Mouse (Mus musculus) MEL (cell line): ENCODE measurements around the gene Itga2b. TPM values are rescaled to one million over a fixed set of nuclear protein-coding genes. Genes with fewer than 3 reads are reported as not detected.
A peak's percentile ranks its signal among the peaks of the same experiment; 100 is the strongest.

Source experiments
- DNase-seq: peaks from one replicate; pipeline ENCODE4 v3.0.0; 2011; ENCODE audit warnings: low read depth, low spot score
- H3K27ac ChIP-seq: 2 replicates; pipeline ENCODE4 v1.5.1; 2012; ENCODE audit warnings: low read depth, mild to moderate bottlenecking, control low read depth, low read length, moderate library complexity; ENCODE audit not compliant: control insufficient read depth
- H3K27me3 ChIP-seq, 2 experiments: fragments of 150-350 bp in 1 of 2; sonication (generic) in 1 of 2; 2 replicates each; pipeline ENCODE4 v1.6.1; 2012; ENCODE audit warnings: low read length in 2 of 2, mild to moderate bottlenecking in 2 of 2, improper control_type of control experiment in 1 of 2, moderate library complexity in 1 of 2; ENCODE audit not compliant: insufficient read depth in 2 of 2, control insufficient read depth in 1 of 2
- H3K36me3 ChIP-seq, 2 experiments: 2 replicates each; pipeline ENCODE4 v1.6.1; 2012 to 2014; ENCODE audit warnings: low read length in 2 of 2, improper control_type of control experiment in 1 of 2, inconsistent platforms in 1 of 2, mild to moderate bottlenecking in 1 of 2; ENCODE audit not compliant: insufficient read depth in 2 of 2, control insufficient read depth in 1 of 2
- H3K4me1 ChIP-seq, 2 experiments: fragments of 150-350 bp in 1 of 2; sonication (generic) in 1 of 2; 2 replicates each; pipeline ENCODE4 v1.6.1; 2012; ENCODE audit warnings: low read length in 2 of 2, improper control_type of control experiment in 1 of 2, mild to moderate bottlenecking in 1 of 2; ENCODE audit not compliant: insufficient read depth in 2 of 2, control insufficient read depth in 1 of 2
- H3K4me3 ChIP-seq, 2 experiments: fragments of 150-350 bp in 1 of 2; sonication (generic) in 1 of 2; 2 replicates each; pipeline ENCODE4 v1.5.1; 2012; ENCODE audit warnings: low read depth in 2 of 2, low read length in 2 of 2, mild to moderate bottlenecking in 2 of 2, moderate library complexity in 2 of 2, control low read depth in 1 of 2, improper control_type of control experiment in 1 of 2; ENCODE audit not compliant: control insufficient read depth in 1 of 2, insufficient read depth in 1 of 2
- H3K79me2 ChIP-seq: 2 replicates; pipeline ENCODE4 v1.6.1; 2012; ENCODE audit warnings: mild to moderate bottlenecking, low read length, moderate library complexity; ENCODE audit not compliant: control insufficient read depth, poor library complexity, insufficient read depth
- H3K9ac ChIP-seq: 2 replicates; pipeline ENCODE4 v1.6.1; 2012; ENCODE audit warnings: low read depth, mild to moderate bottlenecking, control low read depth, low read length, moderate library complexity; ENCODE audit not compliant: control insufficient read depth, poor library complexity, severe bottlenecking
- H3K9me3 ChIP-seq: fragments of 150-350 bp; sonication (generic); replicated peaks from 2 replicates; pipeline ENCODE4 v1.6.1; 2012; ENCODE audit warnings: mild to moderate bottlenecking, low read length, improper control_type of control experiment, moderate library complexity; ENCODE audit not compliant: insufficient read depth
- BHLHE40 ChIP-seq: IDR thresholded peaks from 2 replicates; pipeline ENCODE4 v1.6.1; 2012; ENCODE audit warnings: low read depth, mild to moderate bottlenecking, inconsistent platforms, low read length, improper control_type of control experiment, borderline replicate concordance
- CHD1 ChIP-seq: IDR thresholded peaks from 2 replicates; pipeline ENCODE4 v1.6.1; 2012; ENCODE audit warnings: low read depth, mild to moderate bottlenecking, inconsistent platforms, low read length, improper control_type of control experiment
- CHD2 ChIP-seq: IDR thresholded peaks from 2 replicates; pipeline ENCODE4 v1.6.1; 2011; ENCODE audit warnings: low read length, improper control_type of control experiment
- E2F4 ChIP-seq: IDR thresholded peaks from 2 replicates; pipeline ENCODE4 v1.6.1; 2011; ENCODE audit warnings: low read depth, low read length, improper control_type of control experiment, borderline replicate concordance
- ELF1 ChIP-seq: IDR thresholded peaks from 2 replicates; pipeline ENCODE4 v1.6.1; 2014; ENCODE audit warnings: low read depth, mild to moderate bottlenecking, inconsistent platforms, low read length, improper control_type of control experiment, moderate library complexity
- EP300 ChIP-seq, 2 experiments: IDR thresholded peaks; 2 replicates each; pipeline ENCODE4 v1.6.1; 2011; ENCODE audit warnings: improper control_type of control experiment in 2 of 2, low read length in 2 of 2, low read depth in 1 of 2, mild to moderate bottlenecking in 1 of 2
- ETS1 ChIP-seq: IDR thresholded peaks from 2 replicates; pipeline ENCODE4 v1.6.1; 2012; ENCODE audit warnings: low read depth, mild to moderate bottlenecking, inconsistent platforms, low read length, improper control_type of control experiment, moderate library complexity
- GATA1 ChIP-seq: IDR thresholded peaks from 2 replicates; pipeline ENCODE4 v1.6.1; 2011; ENCODE audit warnings: low read depth, low read length, improper control_type of control experiment
- HCFC1 ChIP-seq: IDR thresholded peaks from 2 replicates; pipeline ENCODE4 v1.6.1; 2012; ENCODE audit warnings: low read depth, mild to moderate bottlenecking, inconsistent platforms, low read length, improper control_type of control experiment, moderate library complexity
- JUND ChIP-seq: IDR thresholded peaks from 2 replicates; pipeline ENCODE4 v1.6.1; 2011; ENCODE audit warnings: low read depth, mild to moderate bottlenecking, improper control_type of control experiment, low read length
- KAT2A ChIP-seq: conservative IDR thresholded peaks from 2 replicates; pipeline ENCODE4 v1.6.1; 2012; ENCODE audit warnings: low read depth, low read length, improper control_type of control experiment, inconsistent platforms
- MAFK ChIP-seq: IDR thresholded peaks from 2 replicates; pipeline ENCODE4 v1.6.1; 2011; ENCODE audit warnings: low read depth, mild to moderate bottlenecking, low read length, improper control_type of control experiment, borderline replicate concordance
- MAX ChIP-seq: IDR thresholded peaks from 2 replicates; pipeline ENCODE4 v1.6.1; 2011; ENCODE audit warnings: low read length, improper control_type of control experiment
- MAZ ChIP-seq: IDR thresholded peaks from 2 replicates; pipeline ENCODE4 v1.6.1; 2012; ENCODE audit warnings: low read depth, mild to moderate bottlenecking, inconsistent platforms, low read length, improper control_type of control experiment
- MEF2A ChIP-seq: IDR thresholded peaks from 2 replicates; pipeline ENCODE4 v1.6.1; 2014; ENCODE audit warnings: low read depth, mild to moderate bottlenecking, inconsistent platforms, low read length, improper control_type of control experiment; ENCODE audit not compliant: poor library complexity, insufficient replicate concordance, severe bottlenecking; ENCODE audit errors: extremely low read depth
- MXI1 ChIP-seq: IDR thresholded peaks from 2 replicates; pipeline ENCODE4 v1.6.1; 2011; ENCODE audit warnings: mild to moderate bottlenecking, low read depth, low read length, improper control_type of control experiment
- MYC ChIP-seq: IDR thresholded peaks from 2 replicates; pipeline ENCODE4 v1.6.1; 2011; ENCODE audit warnings: low read depth, mild to moderate bottlenecking, low read length, improper control_type of control experiment, moderate library complexity
- NRF1 ChIP-seq: IDR thresholded peaks from 2 replicates; pipeline ENCODE4 v1.6.1; 2014; ENCODE audit warnings: low read depth, mild to moderate bottlenecking, inconsistent platforms, low read length, improper control_type of control experiment, moderate library complexity; ENCODE audit not compliant: poor library complexity, insufficient read depth, severe bottlenecking
- POLR2A ChIP-seq, 2 experiments: IDR thresholded peaks; 2 replicates each; pipeline ENCODE4 v1.6.1; 2011 to 2012; ENCODE audit warnings: low read length in 2 of 2, mild to moderate bottlenecking in 2 of 2, control low read depth in 1 of 2, improper control_type of control experiment in 1 of 2, low read depth in 1 of 2, moderate library complexity in 1 of 2; ENCODE audit not compliant: control insufficient read depth in 1 of 2, insufficient read depth in 1 of 2, poor library complexity in 1 of 2
- POLR2AphosphoS2 ChIP-seq: IDR thresholded peaks from 2 replicates; pipeline ENCODE4 v1.6.1; 2011; ENCODE audit warnings: low read length, improper control_type of control experiment
- RAD21 ChIP-seq: IDR thresholded peaks from 2 replicates; pipeline ENCODE4 v1.6.1; 2011; ENCODE audit warnings: mild to moderate bottlenecking, low read depth, low read length, improper control_type of control experiment
- RCOR1 ChIP-seq: IDR thresholded peaks from 2 replicates; pipeline ENCODE4 v1.6.1; 2012; ENCODE audit warnings: low read depth, mild to moderate bottlenecking, inconsistent platforms, low read length, improper control_type of control experiment
- SIN3A ChIP-seq: IDR thresholded peaks from 2 replicates; pipeline ENCODE4 v1.6.1; 2012; ENCODE audit warnings: low read length, improper control_type of control experiment, inconsistent platforms
- SMC3 ChIP-seq: IDR thresholded peaks from 2 replicates; pipeline ENCODE4 v1.6.1; 2011; ENCODE audit warnings: low read depth, low read length, improper control_type of control experiment
- TAL1 ChIP-seq: IDR thresholded peaks from 2 replicates; pipeline ENCODE4 v1.6.1; 2012; ENCODE audit warnings: mild to moderate bottlenecking, inconsistent platforms, low read length, moderate library complexity, mixed read lengths
- TBP ChIP-seq: IDR thresholded peaks from 2 replicates; pipeline ENCODE4 v1.8.0; 2011; ENCODE audit warnings: low read depth, low read length, improper control_type of control experiment
- TCF12 ChIP-seq: IDR thresholded peaks from 2 replicates; pipeline ENCODE4 v1.6.1; 2014; ENCODE audit warnings: low read depth, mild to moderate bottlenecking, inconsistent platforms, low read length, improper control_type of control experiment, moderate library complexity
- UBTF ChIP-seq: IDR thresholded peaks from 2 replicates; pipeline ENCODE4 v1.6.1; 2012; ENCODE audit warnings: low read depth, mild to moderate bottlenecking, inconsistent platforms, low read length, improper control_type of control experiment, moderate library complexity, borderline replicate concordance; ENCODE audit not compliant: insufficient read depth
- USF1 ChIP-seq: IDR thresholded peaks from 2 replicates; pipeline ENCODE4 v1.6.1; 2014; ENCODE audit warnings: low read depth, mild to moderate bottlenecking, inconsistent platforms, low read length, improper control_type of control experiment, moderate library complexity
- USF2 ChIP-seq, 2 experiments: IDR thresholded peaks; 2 replicates each; pipeline ENCODE4 v1.6.1; 2011 to 2012; ENCODE audit warnings: improper control_type of control experiment in 2 of 2, low read length in 2 of 2, borderline replicate concordance in 1 of 2, inconsistent platforms in 1 of 2, low read depth in 1 of 2, mild to moderate bottlenecking in 1 of 2; ENCODE audit not compliant: insufficient read depth in 1 of 2
- ZKSCAN1 ChIP-seq: IDR thresholded peaks from 2 replicates; pipeline ENCODE4 v1.6.1; 2012; ENCODE audit warnings: low read depth, mild to moderate bottlenecking, inconsistent platforms, low read length, improper control_type of control experiment, moderate library complexity
- ZNF384 ChIP-seq: IDR thresholded peaks from 2 replicates; pipeline ENCODE4 v1.6.1; 2012; ENCODE audit warnings: low read depth, mild to moderate bottlenecking, inconsistent platforms, low read length, improper control_type of control experiment
- polyA plus RNA-seq, 2 experiments: library from polyadenylated mRNA; stranded (reverse) in 1 of 2; unstranded in 1 of 2; fragments of >175 nt in 1 of 2; fragments of >200 nt in 1 of 2; gene quantifications; 2 replicates each; pipeline versions ENCODE4 v1.2.1 to v1.2.4; 2012; ENCODE audit warnings: low replicate concordance in 2 of 2, low read depth in 1 of 2; ENCODE audit not compliant: insufficient read length in 2 of 2, insufficient read depth in 1 of 2, missing spikeins in 1 of 2
- total RNA-seq: library from RNA; depleted of rRNA; stranded (reverse); fragments of 300-350 nt; gene quantifications from 2 replicates; pipeline ENCODE4 v1.2.3, GENCODE M21; 2012

Gene Itga2b
- total and polyA plus RNA-seq, 3 experiments: 10.7 to 55.7 TPM; not detected in 1

DNA sequence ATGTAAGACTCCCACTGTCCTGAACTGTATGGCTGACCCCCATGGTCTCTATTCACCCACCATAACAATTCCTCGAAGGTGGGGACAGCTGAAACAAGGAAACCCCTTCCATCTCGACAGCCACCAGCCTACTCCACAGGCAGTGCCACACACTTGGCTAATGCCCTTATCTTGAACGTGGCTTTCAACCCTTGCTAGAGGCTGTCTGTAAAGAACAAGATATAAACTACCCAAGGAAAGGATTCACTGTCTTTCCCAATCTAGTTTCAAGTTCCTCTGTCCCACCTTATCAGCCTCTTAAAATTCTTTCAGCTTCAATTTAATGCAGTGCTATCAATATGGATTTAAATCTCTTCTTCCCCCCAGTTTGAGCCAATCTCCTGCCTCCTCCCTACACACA lies 40.4 kb downstream of the Itga2b start (continued):
- TF ChIP-seq ZKSCAN1 (no peak), NRF1 (no peak), EP300 (IDR thresholded peaks at IDR 0.05; ENCODE audit: low read depth in 1 of 2, low read length in 2 of 2) (peak; percentile 48 to 62; a peak in 2 of 4 replicates), MAZ (no peak), ELF1 (no peak), USF1 (no peak), USF2 (IDR thresholded peaks at IDR 0.05; ENCODE audit: borderline replicate concordance in 1 of 2, insufficient read depth in 1 of 2, low read depth in 1 of 2, low read length in 2 of 2) (no peak), TBP (no peak), SIN3A (no peak), MXI1 (no peak), TCF12 (no peak), HCFC1 (no peak), BHLHE40 (no peak), E2F4 (no peak), SMC3 (no peak)

DNA sequence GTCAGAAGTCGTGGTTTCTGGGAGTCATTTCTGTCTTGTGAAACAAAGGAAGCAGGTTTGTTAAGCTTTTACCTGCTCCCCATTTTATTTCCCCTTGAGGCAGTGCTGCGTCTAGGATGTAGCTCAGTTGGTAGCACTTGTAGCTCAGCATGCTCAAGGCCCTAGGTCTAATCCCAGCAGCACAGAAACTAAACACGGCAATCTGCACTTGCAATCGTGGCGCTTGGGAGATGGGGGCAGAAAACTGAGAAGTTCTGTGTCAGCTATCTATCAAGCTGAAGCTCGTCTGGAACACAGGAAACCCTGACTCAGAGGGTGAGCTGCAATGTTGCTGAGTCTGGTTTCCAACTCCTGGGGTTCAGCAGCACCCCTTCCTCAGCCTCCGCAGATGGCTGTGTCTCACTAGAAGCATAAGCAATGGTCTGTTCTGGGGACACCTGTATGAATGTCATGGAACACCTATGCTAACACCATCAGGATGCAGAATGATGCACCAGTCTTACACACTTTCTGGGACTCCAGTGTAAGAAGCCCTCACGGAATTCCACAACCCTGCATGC lies 40.9 kb downstream of the Itga2b start:
- Histone ChIP-seq H3K4me1 (peaks cover 5 to 32% of the 10 kb centered on the region in 2 experiments), H3K36me3 (peaks cover 0 to 22% of the 10 kb centered on the region in 2 experiments; a peak in 2 of 4 replicates), H3K9me3 (no peaks in the 10 kb centered on the region), H3K4me3 (peak overlapping the region; percentile 0 to 12; a peak in 3 of 4 replicates), H3K9ac (peak overlapping the region; percentile 51), H3K79me2 (peaks cover 2% of the 10 kb centered on the region; the same call in 1 of the 2 replicates), H3K27me3 (no peaks in the 10 kb centered on the region), H3K27ac (peak overlapping the region; percentile 65)
- peak; percentile 78 for DNase-seq
- TF ChIP-seq RCOR1 (no peak), MEF2A (0 out of 2 replicates have a peak, but pooled peaks have one; percentile 6), MAFK (no peak), UBTF (no peak), POLR2A (IDR thresholded peaks at IDR 0.05; ENCODE audit: control insufficient read depth in 1 of 2, insufficient read depth in 1 of 2, low read depth in 1 of 2, low read length in 2 of 2, poor library complexity in 1 of 2) (no peak), TAL1 (no peak), ETS1 (no peak), KAT2A (no peak), MYC (no peak), CHD1 (no peak), EP300 (IDR thresholded peaks at IDR 0.05; ENCODE audit: low read depth in 1 of 2, low read length in 2 of 2) (peak; percentile 19 to 21; a peak in 2 of 4 replicates), TCF12 (0 out of 2 replicates have a peak, but pooled peaks have one; percentile 5), ZKSCAN1 (no peak), USF2 (IDR thresholded peaks at IDR 0.05; ENCODE audit: borderline replicate concordance in 1 of 2, insufficient read depth in 1 of 2, low read depth in 1 of 2, low read length in 2 of 2) (no peak), RAD21 (no peak), MAZ (no peak), POLR2AphosphoS2 (no peak), CHD2 (no peak), MAX (no peak), MXI1 (0 out of 2 replicates have a peak, but pooled peaks have one; percentile 27), E2F4 (no peak), SIN3A (no peak), GATA1 (0 out of 2 replicates have a peak, but pooled peaks have one; percentile 10), ZNF384 (no peak), JUND (no peak), ELF1 (no peak), USF1 (0 out of 2 replicates have a peak, but pooled peaks have one; percentile 26), TBP (no peak), HCFC1 (no peak)
